In the genomic region with DNA sequence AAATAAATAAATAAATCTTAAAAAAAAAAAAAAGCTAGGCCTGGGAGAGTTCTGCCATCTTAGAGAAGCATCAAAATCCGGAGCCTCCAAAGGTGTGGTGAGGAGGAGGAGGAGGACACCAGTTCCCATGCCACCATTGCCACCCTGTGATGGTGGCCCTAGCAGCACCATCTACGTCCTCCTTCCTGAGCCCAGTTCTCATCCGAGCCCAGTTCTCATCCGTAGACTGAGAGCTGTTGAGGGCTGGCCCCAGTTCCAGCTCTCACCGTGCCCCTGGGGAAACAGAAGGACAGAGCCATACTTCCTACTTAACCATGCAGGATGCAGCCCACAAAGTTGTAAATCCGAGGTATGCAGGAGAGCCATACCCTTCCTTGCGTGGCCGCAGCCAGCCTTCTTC, we compare ENCODE assay signal across 12 mouse cellular contexts. TPM values are rescaled to one million over a fixed set of nuclear protein-coding genes. Genes with fewer than 3 reads are reported as not detected.
DNase-seq lines count a peak whose midpoint lies in the region; ATAC-seq lines count a peak whose summit lies in the region.
"Had no signal": no experiment of that assay in that cellular context is flagged by ENCODE, and none has a peak within 500 bp of the region (broad histone marks: within the 10 kb centered on the region; RNA-seq: fewer than 3 reads in every experiment).

No protein-coding gene starts in this region.

- WGBS in kidney, embryonic 16.5 days: 45% methylated on average over 8 of the region's 8 CpGs
- WGBS in forebrain, embryonic 10.5 days: 45% methylated on average over 8 of the region's 8 CpGs
- WGBS in intestine, embryonic 15.5 days: 45% methylated on average over 8 of the region's 8 CpGs
- WGBS in neural tube, embryonic 13.5 days: 60% methylated on average over 8 of the region's 8 CpGs

- H3K9me3 ChIP-seq in kidney, embryonic 16.5 days (ENCODE audit: low read length): no peaks in the 10 kb centered on the region
- H3K9me3 ChIP-seq in forebrain, embryonic 10.5 days: no peaks in the 10 kb centered on the region
- H3K9me3 ChIP-seq in intestine, embryonic 15.5 days: no peaks in the 10 kb centered on the region
- H3K9me3 ChIP-seq in neural tube, embryonic 13.5 days: no peaks in the 10 kb centered on the region
- H3K9me3 ChIP-seq: G1E had no signal

- peak overlapping the region; percentile 53 for H3K4me2 ChIP-seq in kidney, embryonic 16.5 days (replicated peaks; ENCODE audit: low read depth, low read length)
- peak overlapping the region; percentile 59 for H3K4me2 ChIP-seq in intestine, embryonic 15.5 days (replicated peaks)
- H3K4me2 ChIP-seq in neural tube, embryonic 13.5 days: peak overlapping the region; percentile 44

- H3K9ac ChIP-seq in kidney, embryonic 16.5 days (replicated peaks; ENCODE audit: low read length): 0 out of 2 replicates have a peak overlapping the region, but pooled peaks have one; percentile 35
- peak overlapping the region; percentile 2; the same call in 1 of the 2 replicates for H3K9ac ChIP-seq in intestine, embryonic 15.5 days
- no peak overlapping the region for H3K9ac ChIP-seq in neural tube, embryonic 13.5 days

- no peak for DNase-seq in kidney, adult 9 months
- no peak for DNase-seq in forebrain, embryonic 10.5 days (ENCODE audit: extremely low spot score, low spot score)
- no peak for DNase-seq in retina, embryonic 14.5 days (ENCODE audit: low spot score)
- DNase-seq in layer of hippocampus, adult 9-10 months (ENCODE audit: low spot score): no peak
- no peak for DNase-seq in gastrocnemius, postnatal 4 days (ENCODE audit: low spot score in 2 of 2)
- DNase-seq: adrenal gland, postnatal 14 days; lung, adult 2 months; right cerebral cortex, postnatal 14 days had no signal

- H3K4me1 ChIP-seq in kidney, embryonic 16.5 days (ENCODE audit: insufficient read depth, low read length): peaks cover 20% of the 10 kb centered on the region
- peaks cover 34% of the 10 kb centered on the region for H3K4me1 ChIP-seq in forebrain, embryonic 10.5 days
- peaks cover 15% of the 10 kb centered on the region for H3K4me1 ChIP-seq in intestine, embryonic 15.5 days (replicated peaks)
- H3K4me1 ChIP-seq in neural tube, embryonic 13.5 days (replicated peaks): peaks cover 22% of the 10 kb centered on the region

- H3K27ac ChIP-seq in kidney, embryonic 16.5 days (ENCODE audit: low read length): no peak overlapping the region
- no peak overlapping the region for H3K27ac ChIP-seq in forebrain, embryonic 10.5 days
- H3K27ac ChIP-seq in intestine, embryonic 15.5 days: peak overlapping the region; percentile 66; the same call in 1 of the 2 replicates
- 0 out of 2 replicates have a peak overlapping the region, but pooled peaks have one; percentile 28 for H3K27ac ChIP-seq in neural tube, embryonic 13.5 days (replicated peaks)

- H3K4me3 ChIP-seq in kidney, embryonic 16.5 days (ENCODE audit: low read length): peak overlapping the region; percentile 34
- H3K4me3 ChIP-seq in forebrain, embryonic 10.5 days: peak overlapping the region; percentile 38
- peak overlapping the region; percentile 21 for H3K4me3 ChIP-seq in intestine, embryonic 15.5 days (replicated peaks)
- H3K4me3 ChIP-seq in neural tube, embryonic 13.5 days: peak overlapping the region; percentile 9; the same call in 1 of the 2 replicates

- no peaks in the 10 kb centered on the region for H3K27me3 ChIP-seq in kidney, embryonic 16.5 days (ENCODE audit: insufficient read depth, low read length)
- peaks cover 50% of the 10 kb centered on the region for H3K27me3 ChIP-seq in forebrain, embryonic 10.5 days (ENCODE audit: poor library complexity, severe bottlenecking)
- 0 out of 2 replicates have a peak, but pooled peaks cover 3% of the 10 kb centered on the region for H3K27me3 ChIP-seq in intestine, embryonic 15.5 days (replicated peaks)
- no peaks in the 10 kb centered on the region for H3K27me3 ChIP-seq in neural tube, embryonic 13.5 days

- H3K36me3 ChIP-seq in kidney, embryonic 16.5 days (ENCODE audit: insufficient read depth, low read length): no peaks in the 10 kb centered on the region
- no peaks in the 10 kb centered on the region for H3K36me3 ChIP-seq in forebrain, embryonic 10.5 days (replicated peaks)
- H3K36me3 ChIP-seq in intestine, embryonic 15.5 days: no peaks in the 10 kb centered on the region
- no peaks in the 10 kb centered on the region for H3K36me3 ChIP-seq in neural tube, embryonic 13.5 days
- H3K36me3 ChIP-seq: G1E had no signal

- ATAC-seq in kidney, embryonic 16.5 days (ENCODE audit: low FRiP score, low TSS enrichment): no peak; the same call in 1 of the 2 replicates
- peak; percentile 17; the same call in 1 of the 2 replicates for ATAC-seq in intestine, embryonic 15.5 days
- ATAC-seq in neural tube, embryonic 13.5 days (ENCODE audit: low read depth): no peak; the same call in 1 of the 2 replicates

RNA-seq across cellular contexts. Expression of a gene that starts 22.4 kb away (rescaled TPM):
- polyA plus RNA-seq in kidney, embryonic 16.5 days (2015; fragmentation: Nextera tagmentation; extraction: Ambion mirVana): 29.7 and 29.9 TPM in 2 replicates
- polyA plus RNA-seq in forebrain, embryonic 10.5 days (2016; fragmentation: Nextera tagmentation; extraction: Ambion mirVana): 12.3 and 14.6 TPM in 2 replicates
- 14.5 and 15.8 TPM in 2 replicates for polyA plus RNA-seq in intestine, embryonic 15.5 days (2015; fragmentation: Nextera tagmentation; extraction: Ambion mirVana)
- 97.1 and 121 TPM in 2 replicates for polyA plus RNA-seq in neural tube, embryonic 13.5 days (2015; fragmentation: Nextera tagmentation; extraction: Ambion mirVana)
- total RNA-seq in gastrocnemius, postnatal 4 days (2021): 10 to 100 TPM; 24.2 to 25.0 TPM
- polyA plus RNA-seq: G1E had no signal

RNA-seq across cellular contexts. Expression of a gene that starts 56.8 kb away (rescaled TPM):
- polyA plus RNA-seq in kidney, embryonic 16.5 days (2015; fragmentation: Nextera tagmentation; extraction: Ambion mirVana): 258 and 288 TPM in 2 replicates
- polyA plus RNA-seq in forebrain, embryonic 10.5 days (2016; fragmentation: Nextera tagmentation; extraction: Ambion mirVana): 273 and 276 TPM in 2 replicates
- 305 and 328 TPM in 2 replicates for polyA plus RNA-seq in intestine, embryonic 15.5 days (2015; fragmentation: Nextera tagmentation; extraction: Ambion mirVana)
- polyA plus RNA-seq in neural tube, embryonic 13.5 days (2015; fragmentation: Nextera tagmentation; extraction: Ambion mirVana): 185 and 188 TPM in 2 replicates
- total RNA-seq in gastrocnemius, postnatal 4 days (2021): 100 to 1,000 TPM; 144 to 147 TPM

Comparison
In these comparisons a context has a peak if more than half of its experiments do, and no peak if none do; other contexts are left out.
1. H3K27ac ChIP-seq: peak in intestine, embryonic 15.5 days (single experiment) and neural tube, embryonic 13.5 days (single experiment); none in kidney, embryonic 16.5 days (single experiment) and forebrain, embryonic 10.5 days (single experiment).
2. Peak in every context shown above with its lines, with median percentiles within 50 percentile points of each other: H3K4me2 ChIP-seq and H3K4me3 ChIP-seq.